Mouse (Mus musculus) cortical plate, adult 2 months (tissue): ENCODE results near the gene Plagl1.

Experiments
- CTCF ChIP-seq: fragments of 200-500 bp; IDR thresholded peaks from 2 replicates; pipeline ENCODE4 v1.5.1; 2011; ENCODE audit warnings: mild to moderate bottlenecking, control low read depth, low read length; ENCODE audit not compliant: insufficient read depth; ENCODE audit errors: extremely low read depth
- POLR2A ChIP-seq: fragments of 200-500 bp; IDR thresholded peaks from 2 replicates; pipeline ENCODE4 v1.6.1; 2011; ENCODE audit warnings: mild to moderate bottlenecking, low read length, control low read depth; ENCODE audit not compliant: insufficient read depth; ENCODE audit errors: extremely low read depth

DNA sequence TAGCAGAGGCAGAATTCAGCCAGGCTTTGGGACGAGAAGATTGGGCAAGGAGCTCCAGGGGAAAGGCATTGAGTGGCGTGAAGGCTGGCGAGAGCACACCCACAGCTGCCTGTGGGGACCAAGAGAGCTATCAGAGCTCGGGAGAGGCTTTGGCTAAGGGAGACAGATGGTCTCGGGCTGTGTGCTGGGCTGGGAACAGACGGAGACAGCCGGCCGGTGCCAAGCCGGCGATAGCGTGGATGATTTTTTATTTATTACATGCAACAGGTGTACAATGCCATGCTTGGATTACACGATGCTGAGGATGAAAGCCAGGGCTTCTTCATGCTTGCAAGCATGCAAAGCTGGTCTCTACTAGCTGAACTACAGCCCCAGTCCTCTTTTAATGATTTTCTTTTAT lies 22.2 kb downstream of the Plagl1 start:
- TF ChIP-seq CTCF (no peak), POLR2A (no peak)
